Mouse (Mus musculus): ENCODE data around the gene Tbc1d13. TPM values are rescaled to one million over a fixed set of nuclear protein-coding genes. Genes with fewer than 3 reads are reported as not detected.

Tbc1d13 gene
- polyA plus RNA-seq, 1 experiment, result 48.5 TPM

GRCm38 (mm10) chr2:30161809-30162208, 28.3 kb downstream of the Tbc1d13 start:
- H3K27ac ChIP-seq (ENCODE audit: insufficient read depth, low read length), result no peak overlapping the region
- no peaks in the 10 kb centered on the region for H3K36me3 ChIP-seq (ENCODE audit: control insufficient read depth, insufficient read depth, low read length)
- peak; percentile 26 to 42 for DNase-seq (ENCODE audit: low read depth in 1 of 2, low spot score in 2 of 2)
- no peak overlapping the region for H3K4me3 ChIP-seq (ENCODE audit: extremely low read depth, insufficient read depth, insufficient read length)
- H3K27me3 ChIP-seq (ENCODE audit: control insufficient read depth, insufficient read depth, low read length), result no peaks in the 10 kb centered on the region
- peak; percentile 23; the same call in 1 of the 2 replicates for TF ChIP-seq CTCF (IDR thresholded peaks at IDR 0.05; ENCODE audit: extremely low read depth, insufficient read depth, insufficient read length, insufficient replicate concordance)
- no peak for TF ChIP-seq POLR2A (IDR thresholded peaks at IDR 0.05; ENCODE audit: low read depth, low read length)
- no peaks in the 10 kb centered on the region for H3K4me1 ChIP-seq (ENCODE audit: control insufficient read depth, insufficient read depth, insufficient read length)

- H3K27me3 ChIP-seq (ENCODE audit: control insufficient read depth, insufficient read depth, low read length), result no peaks in the 10 kb centered on the region
- WGBS, result 77% methylated on average over 9 of the region's 9 CpGs
- H3K4me1 ChIP-seq (ENCODE audit: control insufficient read depth, insufficient read depth, insufficient read length), result no peaks in the 10 kb centered on the region
- no peak overlapping the region for H3K27ac ChIP-seq (ENCODE audit: insufficient read depth, low read length)
- no peaks in the 10 kb centered on the region for H3K36me3 ChIP-seq (ENCODE audit: control insufficient read depth, insufficient read depth, low read length)
- no peak for TF ChIP-seq CTCF (IDR thresholded peaks at IDR 0.05; ENCODE audit: extremely low read depth, insufficient read depth, insufficient read length, insufficient replicate concordance)
- TF ChIP-seq POLR2A (IDR thresholded peaks at IDR 0.05; ENCODE audit: low read depth, low read length), result no peak
- DNase-seq (ENCODE audit: low read depth in 1 of 2, low spot score in 2 of 2), result no peak
- H3K4me3 ChIP-seq (ENCODE audit: extremely low read depth, insufficient read depth, insufficient read length), result no peak overlapping the region
These were observed 30.9 kb downstream of the Tbc1d13 start for GRCm38 (mm10) chr2:30164340-30164932.

DNA sequence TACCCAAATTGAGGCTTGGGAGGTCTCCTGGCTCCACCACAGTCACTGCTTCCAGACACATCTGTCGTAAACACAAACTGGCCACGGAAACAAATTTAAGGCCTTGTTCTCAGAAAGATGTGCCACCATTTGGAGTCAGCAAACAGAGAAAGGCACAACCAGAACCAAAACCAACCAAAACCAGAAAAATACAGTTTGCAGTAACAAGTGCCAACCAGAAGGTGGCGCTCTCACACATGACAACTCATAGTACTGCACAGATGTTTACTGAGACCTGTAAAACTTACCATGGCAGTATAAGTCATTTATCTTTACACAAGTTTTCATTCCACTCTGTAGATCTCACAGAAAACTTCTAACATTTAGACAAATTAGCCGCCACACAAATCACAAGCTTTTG, 33.1 kb downstream of the Tbc1d13 start:
- no peaks in the 10 kb centered on the region for H3K36me3 ChIP-seq (ENCODE audit: control insufficient read depth, insufficient read depth, low read length)
- no peaks in the 10 kb centered on the region; the same call in 1 of the 2 replicates for H3K4me1 ChIP-seq (ENCODE audit: control insufficient read depth, insufficient read depth, insufficient read length)
- DNase-seq (ENCODE audit: low read depth in 1 of 2, low spot score in 2 of 2), result no peak
- H3K27ac ChIP-seq (ENCODE audit: insufficient read depth, low read length), result no peak overlapping the region
- H3K27me3 ChIP-seq (ENCODE audit: control insufficient read depth, insufficient read depth, low read length), result no peaks in the 10 kb centered on the region
- H3K4me3 ChIP-seq (ENCODE audit: extremely low read depth, insufficient read depth, insufficient read length), result no peak overlapping the region
- 61% methylated on average over 4 of the region's 4 CpGs for WGBS
- TF ChIP-seq CTCF (IDR thresholded peaks at IDR 0.05; ENCODE audit: extremely low read depth, insufficient read depth, insufficient read length, insufficient replicate concordance), result no peak
- TF ChIP-seq POLR2A (IDR thresholded peaks at IDR 0.05; ENCODE audit: low read depth, low read length), result no peak

DNA sequence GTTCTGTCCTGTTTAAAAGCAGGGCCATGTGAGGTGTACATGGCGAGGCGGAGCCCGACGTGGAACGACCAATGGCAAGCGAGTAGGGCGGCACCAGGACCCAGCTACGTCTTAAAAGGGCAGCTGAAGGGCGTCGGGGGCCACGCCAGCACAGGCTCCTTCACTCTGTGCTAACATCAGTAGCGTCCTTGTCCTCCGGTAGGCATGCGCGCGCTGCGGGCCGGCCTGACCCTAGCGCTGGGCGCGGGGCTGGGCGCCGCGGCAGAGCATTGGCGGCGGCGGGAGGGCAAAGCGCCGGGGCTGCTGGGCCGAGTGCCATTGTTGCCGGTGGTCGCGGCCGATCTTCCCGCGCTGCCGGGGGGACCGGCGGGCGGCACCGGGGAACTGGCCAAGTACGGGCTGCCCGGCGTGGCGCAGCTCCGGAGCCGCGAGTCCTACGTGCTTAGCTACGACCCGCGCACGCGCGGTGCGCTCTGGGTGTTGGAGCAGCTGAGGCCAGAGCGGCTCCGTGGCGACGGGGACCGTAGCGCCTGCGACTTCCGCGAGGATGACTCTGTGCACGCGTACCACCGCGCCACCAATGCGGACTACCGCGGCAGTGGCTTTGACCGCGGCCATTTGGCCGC, 37.9 kb downstream of the Tbc1d13 start, which contains the start of gene Endog:
Gene Endog (plus strand): TSS at position 123 of the 626 bp plus-strand sequence.
- Histone ChIP-seq H3K27ac (ENCODE audit: insufficient read depth, low read length) (peak within 1 kb of the TSS; percentile 83), H3K36me3 (ENCODE audit: control insufficient read depth, insufficient read depth, low read length) (peaks cover 12% of the 10 kb centered on the region), H3K27me3 (ENCODE audit: control insufficient read depth, insufficient read depth, low read length) (no peaks in the 10 kb centered on the region), H3K4me1 (ENCODE audit: control insufficient read depth, insufficient read depth, insufficient read length) (peaks cover 4% of the 10 kb centered on the region), H3K4me3 (ENCODE audit: extremely low read depth, insufficient read depth, insufficient read length) (peak within 1 kb of the TSS; percentile 68)
- TF ChIP-seq POLR2A (IDR thresholded peaks at IDR 0.05; ENCODE audit: low read depth, low read length), result peak; percentile 63
- TF ChIP-seq CTCF (IDR thresholded peaks at IDR 0.05; ENCODE audit: extremely low read depth, insufficient read depth, insufficient read length, insufficient replicate concordance), result no peak
- DNase-seq (ENCODE audit: low read depth in 1 of 2, low spot score in 2 of 2), result peak; percentile 50 to 81
- WGBS, result under 1% methylated on average over 75 of the region's 75 CpGs

DNA sequence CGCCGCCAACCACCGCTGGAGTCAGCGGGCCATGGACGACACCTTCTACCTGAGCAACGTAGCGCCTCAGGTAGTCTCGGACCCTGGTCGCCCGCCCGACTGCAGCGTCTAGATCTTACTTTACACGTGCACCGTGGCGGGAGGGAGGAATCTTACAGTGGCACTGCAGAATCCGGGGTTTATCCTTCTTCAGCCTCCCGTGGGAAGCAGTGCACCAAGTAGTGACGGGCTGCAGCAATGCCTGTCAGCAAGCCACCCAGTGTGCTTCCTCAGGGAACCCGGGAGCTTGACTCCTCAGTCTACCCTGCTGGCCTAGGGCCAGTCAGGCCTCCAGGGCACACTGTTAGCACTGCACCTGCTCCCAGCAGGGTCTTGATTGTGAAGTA, 38.4 kb downstream of the Tbc1d13 start:
- H3K4me1 ChIP-seq (ENCODE audit: control insufficient read depth, insufficient read depth, insufficient read length), result peaks cover 4% of the 10 kb centered on the region
- peak overlapping the region; percentile 83; the same call in 1 of the 2 replicates for H3K27ac ChIP-seq (ENCODE audit: insufficient read depth, low read length)
- no peaks in the 10 kb centered on the region for H3K27me3 ChIP-seq (ENCODE audit: control insufficient read depth, insufficient read depth, low read length)
- TF ChIP-seq CTCF (IDR thresholded peaks at IDR 0.05; ENCODE audit: extremely low read depth, insufficient read depth, insufficient read length, insufficient replicate concordance) (no peak), POLR2A (IDR thresholded peaks at IDR 0.05; ENCODE audit: low read depth, low read length) (no peak)
- H3K4me3 ChIP-seq (ENCODE audit: extremely low read depth, insufficient read depth, insufficient read length), result peak overlapping the region; percentile 68
- DNase-seq (ENCODE audit: low read depth in 1 of 2, low spot score in 2 of 2), result no peak
- WGBS, result 4% methylated on average over 19 of the region's 19 CpGs
- peaks cover 12% of the 10 kb centered on the region for H3K36me3 ChIP-seq (ENCODE audit: control insufficient read depth, insufficient read depth, low read length)

DNA sequence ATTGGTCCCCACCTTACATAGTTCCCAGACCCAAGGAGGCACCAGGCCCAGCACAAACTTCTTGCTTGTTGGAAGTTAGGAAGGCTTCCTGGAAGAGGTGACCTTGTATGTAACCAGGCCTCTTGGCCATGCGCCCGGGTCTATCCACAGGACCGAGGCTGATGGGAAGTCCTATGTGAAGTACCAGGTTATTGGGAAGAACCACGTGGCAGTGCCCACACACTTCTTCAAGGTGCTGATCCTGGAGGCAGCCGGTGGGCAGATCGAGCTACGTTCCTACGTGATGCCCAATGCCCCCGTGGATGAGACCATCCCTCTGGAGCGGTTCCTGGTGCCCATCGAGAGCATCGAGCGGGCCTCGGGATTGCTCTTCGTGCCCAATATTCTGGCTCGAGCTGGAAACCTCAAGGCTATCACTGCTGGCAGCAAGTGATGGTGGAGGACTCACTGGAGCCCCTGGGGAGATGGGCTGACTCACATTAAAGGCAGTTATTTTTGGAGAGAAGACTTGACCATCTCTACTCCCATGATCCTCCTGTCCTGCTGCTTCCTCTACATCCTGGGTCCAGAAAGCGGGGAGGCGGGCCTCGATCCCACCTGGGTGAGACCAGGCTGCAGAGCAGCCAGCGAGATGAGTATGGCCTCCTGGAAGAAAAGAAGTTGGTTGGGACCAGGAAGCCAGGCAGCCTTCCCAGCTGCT, 40.1 kb downstream of the Tbc1d13 start:
- peaks cover 16% of the 10 kb centered on the region for H3K4me1 ChIP-seq (ENCODE audit: control insufficient read depth, insufficient read depth, insufficient read length)
- peaks cover 12% of the 10 kb centered on the region for H3K36me3 ChIP-seq (ENCODE audit: control insufficient read depth, insufficient read depth, low read length)
- WGBS, result 92% methylated on average over 20 of the region's 20 CpGs
- no peak overlapping the region for H3K27ac ChIP-seq (ENCODE audit: insufficient read depth, low read length)
- H3K27me3 ChIP-seq (ENCODE audit: control insufficient read depth, insufficient read depth, low read length), result no peaks in the 10 kb centered on the region
- TF ChIP-seq POLR2A (IDR thresholded peaks at IDR 0.05; ENCODE audit: low read depth, low read length) (no peak), CTCF (IDR thresholded peaks at IDR 0.05; ENCODE audit: extremely low read depth, insufficient read depth, insufficient read length, insufficient replicate concordance) (no peak)
- H3K4me3 ChIP-seq (ENCODE audit: extremely low read depth, insufficient read depth, insufficient read length), result no peak overlapping the region
- no peak for DNase-seq (ENCODE audit: low read depth in 1 of 2, low spot score in 2 of 2)
